Mouse (Mus musculus) embryonic fibroblast, embryonic 13.5 days (primary cell): Measurements from ENCODE around the gene Acsl6.

Experiments
- CTCF ChIP-seq: IDR thresholded peaks from 2 replicates; pipeline ENCODE4 v1.5.1; 2011; ENCODE audit warnings: mild to moderate bottlenecking, control low read depth, low read length, moderate library complexity, borderline replicate concordance; ENCODE audit not compliant: insufficient read depth
- POLR2A ChIP-seq: IDR thresholded peaks from 2 replicates; pipeline ENCODE4 v1.6.1; 2011; ENCODE audit warnings: low read depth, mild to moderate bottlenecking, control low read depth, low read length, moderate library complexity

DNA sequence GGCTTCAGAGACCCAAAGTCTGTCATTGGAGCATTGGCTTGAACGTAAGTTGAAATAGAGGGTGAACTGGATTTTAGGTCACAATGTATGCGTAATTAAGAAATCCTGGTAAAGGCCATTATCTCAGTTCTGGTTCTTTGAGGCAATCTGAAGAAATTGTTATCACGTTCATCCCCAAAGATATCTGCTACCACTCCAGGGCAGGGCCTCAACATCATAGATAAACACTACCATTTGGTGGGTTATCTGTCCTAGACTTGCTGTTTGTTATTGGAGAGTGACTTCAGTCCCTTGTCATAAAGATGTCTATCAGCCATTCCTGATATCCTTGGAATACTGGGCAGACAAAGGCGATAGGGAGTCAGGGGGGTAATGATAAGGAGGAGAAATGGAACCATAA lies 7.6 kb upstream of the Acsl6 start:
- no peak for TF ChIP-seq CTCF
- TF ChIP-seq POLR2A, result no peak
